Mouse (Mus musculus) left cerebral cortex, postnatal 25 days (tissue): ENCODE data around the gene Gm47955. TPM values are rescaled to one million over a fixed set of nuclear protein-coding genes. Genes with fewer than 3 reads are reported as not detected.
"Not testable (repeated sequence)": the region's sequence is repeated elsewhere in the genome, so short reads cannot be mapped to it uniquely, and the experiment has no call there.

ENCODE experiments used
- DNase-seq, 2 experiments: peaks; one replicate each; pipeline ENCODE4 v3.0.0; 2022; ENCODE audit warnings: low spot score in 2 of 2, mixed read lengths in 1 of 2
- intact Hi-C: fragments of 180-260 bp; cut with DNase I; formaldehyde crosslinking; loops from one replicate; pipeline ENCODE4 v1.15.1; 2025
- total RNA-seq, 2 experiments: library from RNA; stranded (reverse); gene quantifications; 2 replicates each; pipeline ENCODE4 v1.2.3; 2021

The Gm47955 gene
- total RNA-seq: not detected

DNA sequence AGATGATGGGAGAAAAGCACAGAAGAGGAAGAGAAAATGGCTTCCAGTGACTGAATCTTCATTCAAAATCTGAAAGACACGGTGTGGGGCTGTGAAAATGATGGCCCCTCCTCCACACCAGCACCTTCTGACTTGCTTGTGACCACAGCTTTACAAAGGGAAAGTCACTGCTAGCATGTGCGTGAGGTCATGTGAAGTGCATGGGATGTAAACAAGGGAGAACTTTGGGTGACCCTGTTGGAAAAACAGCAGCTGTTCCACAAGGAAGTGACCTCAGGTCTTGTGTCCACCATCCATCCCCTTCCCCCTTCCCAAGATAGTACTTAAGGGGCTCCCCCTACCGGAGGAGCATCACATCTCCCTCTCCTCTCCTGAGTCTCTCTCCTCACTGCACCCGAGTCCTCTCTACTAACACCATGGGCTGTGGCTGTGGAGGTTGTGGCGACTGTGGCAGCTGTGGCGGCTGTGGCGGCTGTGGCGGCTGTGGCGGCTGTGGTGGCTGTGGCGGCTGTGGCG is at the start of gene Gm47955:
Gm47955 (plus strand) TSS at position 417 of the 516 bp plus-strand sequence.
- DNase-seq: no peak
- intact Hi-C loops: no loop called here

DNA sequence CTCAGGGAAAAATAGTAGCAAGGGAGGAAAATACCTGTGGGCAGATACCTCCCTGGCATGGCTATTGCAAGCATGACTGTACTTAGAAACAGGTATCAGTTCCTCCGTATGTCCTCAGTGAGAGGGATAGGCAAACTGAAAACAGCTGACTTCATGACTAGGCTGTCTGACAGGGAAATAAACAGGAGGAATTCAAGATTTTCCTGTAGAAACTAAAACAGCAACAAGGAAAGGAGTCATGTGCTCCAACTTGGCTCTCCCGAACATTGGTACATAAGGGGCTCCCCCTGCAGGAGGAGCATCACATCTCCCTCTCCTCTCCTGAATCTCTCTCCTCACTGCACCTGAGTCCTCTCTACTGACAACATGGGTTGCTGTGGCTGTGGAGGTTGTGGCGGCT is 47.1 kb upstream of the Gm47955 start, which contains the start of gene A030005L19Rik:
A030005L19Rik (plus strand) TSS at position 301 of the 400 bp plus-strand sequence.
- no peak for DNase-seq
- intact Hi-C loops: no loop called here

- intact Hi-C loops, DNase-seq: not testable (repeated sequence)
These were observed 46.7 kb upstream of the Gm47955 start for GRCm38 (mm10) chr1:82913434-82913833.

DNA sequence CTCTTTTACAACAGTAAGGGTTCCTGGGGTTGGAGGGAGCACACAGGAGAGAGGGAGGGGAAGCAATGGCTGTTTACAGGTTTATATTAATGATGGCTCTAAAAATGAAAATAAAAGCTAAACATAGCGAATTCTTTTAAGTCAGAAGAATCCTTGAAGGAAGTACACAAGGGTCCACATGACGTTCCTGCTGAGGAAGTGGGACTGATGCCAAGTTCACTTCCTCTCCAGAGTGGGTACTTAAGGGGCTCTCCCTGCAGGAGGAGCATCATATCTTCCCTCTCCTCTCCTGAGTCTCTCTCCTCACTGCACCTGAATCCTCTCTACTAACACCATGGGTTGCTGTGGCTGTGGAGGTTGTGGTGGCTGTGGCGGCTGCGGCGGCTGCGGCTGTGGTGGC is 35.4 kb upstream of the Gm47955 start, which contains the start of gene A030014E15Rik:
A030014E15Rik (plus strand) TSS at position 268 of the 400 bp plus-strand sequence.
- intact Hi-C loops: no loop called here
- no peak for DNase-seq

DNA sequence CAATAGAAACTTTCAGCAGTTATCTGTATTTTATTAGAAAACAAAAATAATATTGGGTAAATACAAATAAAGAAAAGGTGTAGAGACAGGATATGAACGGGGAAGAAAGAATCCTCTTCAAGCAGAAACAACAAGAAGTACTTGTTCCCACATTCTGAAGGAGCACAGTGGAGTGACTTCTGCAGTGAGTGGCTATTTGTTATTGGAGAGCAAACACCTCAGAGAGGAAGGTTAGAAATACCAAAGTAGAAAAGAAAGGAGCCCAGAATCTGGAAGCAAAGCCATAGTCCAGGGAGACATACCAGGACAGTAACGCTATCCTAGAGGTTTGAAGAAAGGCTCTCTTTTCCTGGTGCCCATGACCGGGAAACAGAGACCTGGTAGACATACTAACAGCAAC is 29.5 kb upstream of the Gm47955 start:
- DNase-seq, intact Hi-C loops: not testable (repeated sequence)

DNA sequence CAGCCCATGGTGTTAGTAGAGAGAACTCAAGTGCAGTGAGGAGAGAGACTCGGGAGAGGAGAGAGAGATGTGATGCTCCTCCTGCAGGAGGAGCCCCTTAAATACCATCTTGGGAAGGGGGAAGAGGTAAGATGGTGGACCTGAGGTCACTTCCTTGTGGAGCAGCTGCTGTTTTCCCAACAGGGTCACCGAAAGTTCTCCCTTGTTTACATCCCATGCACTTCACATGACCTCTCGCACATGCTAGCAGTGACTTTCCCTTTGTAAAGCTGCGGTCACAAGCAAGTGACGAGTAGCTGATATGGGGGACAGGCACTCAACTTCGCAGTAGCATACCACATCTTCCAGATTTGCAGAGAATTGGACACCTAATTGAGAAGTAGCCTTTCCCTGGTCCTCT is 28.8 kb upstream of the Gm47955 start, which contains the start of gene Gm6217:
Gm6217 (minus strand) TSS at position 74 of the 400 bp plus-strand sequence.
- DNase-seq, intact Hi-C loops: not testable (repeated sequence)

DNA sequence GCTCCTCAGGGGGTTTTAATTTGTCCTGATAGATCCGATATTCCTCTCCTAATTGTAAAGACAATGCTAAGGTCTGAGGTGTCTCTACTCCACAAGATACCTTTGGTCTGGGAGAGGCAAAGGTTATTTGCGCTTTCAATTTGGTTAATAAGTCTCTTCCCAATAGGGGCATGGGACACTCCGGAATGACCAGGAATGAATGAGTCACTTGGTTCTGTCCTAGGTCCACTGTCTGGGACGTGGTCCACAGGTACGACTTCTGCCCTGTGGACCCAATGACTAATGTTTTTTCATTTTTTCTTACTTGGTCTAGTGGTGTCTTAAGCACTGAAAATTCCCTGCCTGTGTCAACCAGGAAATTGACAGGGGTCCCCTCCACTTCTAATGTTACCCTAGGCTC is 21.4 kb upstream of the Gm47955 start:
- intact Hi-C loops: no loop called here
- DNase-seq: no peak

DNA sequence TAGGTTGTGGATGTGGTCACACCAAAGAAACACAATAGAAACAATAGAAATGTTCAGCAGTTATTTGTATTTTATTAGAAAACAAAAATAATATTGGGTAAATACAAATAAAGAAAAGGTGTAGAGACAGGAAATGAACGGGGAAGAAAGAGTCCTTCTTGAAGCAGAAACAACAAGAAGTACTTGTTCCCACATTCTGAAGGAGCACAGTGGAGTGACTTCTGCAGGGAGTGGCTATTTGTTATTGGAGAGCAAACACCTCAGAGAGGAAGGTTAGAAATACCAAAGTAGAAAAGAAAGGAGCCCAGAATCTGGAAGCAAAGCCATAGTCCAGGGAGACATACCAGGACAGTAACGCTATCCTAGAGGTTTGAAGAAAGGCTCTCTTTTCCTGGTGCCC is 17.6 kb upstream of the Gm47955 start:
- DNase-seq, intact Hi-C loops: not testable (repeated sequence)

- DNase-seq, intact Hi-C loops: not testable (repeated sequence)
These were observed 16.8 kb upstream of the Gm47955 start, which contains the start of gene A030003K21Rik for GRCm38 (mm10) chr1:82943295-82943694. TSS of gene A030003K21Rik (minus strand) at chr1:82943388.

- intact Hi-C loops, DNase-seq: not testable (repeated sequence)
These were observed 14.1 kb upstream of the Gm47955 start for GRCm38 (mm10) chr1:82946029-82946428.

GRCm38 (mm10) chr1:82948601-82949000 is 11.5 kb upstream of the Gm47955 start:
- no peak for DNase-seq
- intact Hi-C loops: no loop called here

DNA sequence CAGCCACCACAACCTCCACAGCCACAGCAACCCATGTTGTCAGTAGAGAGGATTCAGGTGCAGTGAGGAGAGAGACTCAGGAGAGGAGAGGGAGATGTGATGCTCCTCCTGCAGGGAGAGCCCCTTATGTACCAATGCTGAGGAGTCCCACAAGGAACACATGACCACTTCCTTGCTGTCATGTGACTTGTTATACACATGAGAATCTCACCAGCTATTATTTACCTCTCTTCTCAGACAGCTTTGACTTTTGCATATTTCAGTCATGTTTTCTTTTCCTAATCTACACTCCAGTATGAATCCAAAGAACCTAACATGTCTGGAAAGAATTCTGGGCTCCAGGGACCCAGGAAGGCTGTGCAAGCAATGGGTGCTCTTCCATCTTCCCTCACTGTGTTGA is 4.2 kb upstream of the Gm47955 start, which contains the start of gene Gm7544:
Gm7544 (minus strand) TSS at position 101 of the 400 bp plus-strand sequence.
- DNase-seq, intact Hi-C loops: not testable (repeated sequence)

GRCm38 (mm10) chr1:82966413-82966812 is 6.3 kb downstream of the Gm47955 start:
- DNase-seq: no peak
- intact Hi-C loops: no loop called here

DNA sequence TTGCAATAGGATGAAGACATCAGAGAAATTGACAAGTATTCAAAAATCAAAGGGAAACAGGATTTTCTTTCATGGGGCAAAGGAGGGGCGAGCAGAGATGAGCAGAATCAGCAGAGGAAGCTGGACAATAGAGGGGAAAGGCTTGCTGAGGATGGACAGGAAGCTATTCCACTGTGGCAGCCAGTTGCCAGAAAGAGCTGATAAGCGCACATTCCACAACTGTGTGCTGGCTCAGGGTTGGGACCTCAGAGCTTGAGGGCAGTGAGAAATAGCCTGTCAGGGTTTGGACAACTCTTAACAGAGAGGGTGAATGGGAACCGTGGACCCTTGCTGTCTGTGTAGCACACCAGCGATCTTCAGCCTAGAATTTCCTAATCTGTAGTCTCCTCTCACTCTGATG is 12.0 kb downstream of the Gm47955 start:
- DNase-seq: no peak
- intact Hi-C loops: no loop called here

- intact Hi-C loops: no loop called here
- DNase-seq: no peak
These were observed 13.2 kb downstream of the Gm47955 start for GRCm38 (mm10) chr1:82973244-82973643.

GRCm38 (mm10) chr1:82973901-82974300 is 13.8 kb downstream of the Gm47955 start:
- intact Hi-C loops: no loop called here
- DNase-seq: no peak

DNA sequence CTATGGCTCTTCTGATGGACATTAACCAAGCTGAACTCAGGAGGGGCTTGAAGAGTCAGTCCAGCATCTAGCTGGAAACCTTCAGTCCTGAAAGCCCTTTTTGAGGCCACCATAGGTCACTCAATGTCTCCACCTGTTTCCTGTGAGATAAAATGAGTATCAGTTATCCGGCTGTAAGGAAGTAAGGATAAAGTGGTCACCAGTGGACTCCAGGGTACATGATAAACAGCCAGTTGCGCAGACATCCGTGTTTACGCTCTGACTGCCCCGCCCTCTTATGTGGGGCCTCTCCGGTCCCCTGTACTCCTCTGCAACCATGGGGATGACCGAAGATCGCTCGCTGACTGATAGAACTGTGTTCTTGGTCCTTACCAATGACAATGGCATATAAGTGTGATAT is 14.3 kb downstream of the Gm47955 start:
- intact Hi-C loops: no loop called here
- no peak for DNase-seq

- intact Hi-C loops: no loop called here
- DNase-seq: no peak
These were observed 15.7 kb downstream of the Gm47955 start for GRCm38 (mm10) chr1:82975750-82976149.

GRCm38 (mm10) chr1:82977840-82978239 is 17.8 kb downstream of the Gm47955 start:
- DNase-seq: no peak
- intact Hi-C loops: no loop called here

DNA sequence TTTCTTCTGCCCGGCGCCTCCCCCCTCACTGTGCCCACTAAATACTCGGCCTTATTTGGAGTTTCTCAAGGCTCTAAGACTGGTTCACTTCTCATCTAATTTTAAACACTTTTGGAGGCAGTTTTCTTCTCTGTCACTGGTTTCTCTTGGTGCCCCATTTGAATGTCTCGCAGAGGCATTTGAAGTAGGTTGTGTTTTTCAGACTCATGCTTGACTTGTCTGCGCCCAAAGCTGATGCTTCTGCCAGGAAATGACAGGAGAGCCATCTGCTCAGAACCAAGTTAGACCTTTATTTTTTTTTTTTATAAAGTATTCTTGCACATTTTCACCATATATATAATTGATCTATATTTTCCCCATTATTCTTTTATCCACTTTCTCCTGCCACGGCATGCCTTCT is 26.7 kb downstream of the Gm47955 start:
- intact Hi-C loops: loop anchor here (2.0 to 5.0 kb wide), 3 partner anchors 149 to 434 kb away; partner anchors contain the start of gene Agfg1
- DNase-seq: peak in 1 of 2 experiments; percentile 55

GRCm38 (mm10) chr1:82987530-82988198 is 27.6 kb downstream of the Gm47955 start:
- DNase-seq: peak; percentile 78 to 86
- intact Hi-C loops: loop anchor here (2.0 to 5.0 kb wide), 3 partner anchors 150 to 435 kb away; partner anchors contain the start of gene Agfg1
